Mouse (Mus musculus): ENCODE results near the gene Fam102b.

GRCm38 (mm10) chr3:109005777-109006176 lies 21.6 kb downstream of the Fam102b start:
- TF ChIP-seq CTCF (IDR thresholded peaks at IDR 0.05; ENCODE audit: extremely low read depth, insufficient read depth, insufficient read length, insufficient replicate concordance) (no peak), POLR2A (IDR thresholded peaks at IDR 0.05; ENCODE audit: low read depth, low read length) (no peak)
